Mouse (Mus musculus) stomach, postnatal 0 days (tissue): ENCODE data around the gene Vps50. TPM values are rescaled to one million over a fixed set of nuclear protein-coding genes. Genes with fewer than 3 reads are reported as not detected.
A peak's percentile ranks its signal among the peaks of the same experiment; 100 is the strongest.
"Not testable (repeated sequence)": the region's sequence is repeated elsewhere in the genome, so short reads cannot be mapped to it uniquely, and the experiment has no call there.

Experiments
- ATAC-seq: fragments of 200-750 bp; cut with Nextera tagmentation; 2 replicates; pipeline ENCODE4 v1.8.0; 2017; ENCODE audit not compliant: low FRiP score, low TSS enrichment
- DNase-seq: peaks from one replicate; pipeline ENCODE4 v3.0.0-alpha.2; 2016; ENCODE audit warnings: low spot score
- H3K27ac ChIP-seq: fragments of 300-500 bp; sonication (generic); replicated peaks from 2 replicates; pipeline ENCODE4 v1.5.1; 2014; ENCODE audit warnings: mild to moderate bottlenecking, control low read depth
- H3K27me3 ChIP-seq: fragments of 300-500 bp; sonication (generic); 2 replicates; pipeline ENCODE4 v1.6.1; 2014; ENCODE audit warnings: low read length; ENCODE audit not compliant: control insufficient read depth, insufficient read depth
- H3K36me3 ChIP-seq: fragments of 300-500 bp; sonication (generic); 2 replicates; pipeline ENCODE4 v1.6.1; 2014; ENCODE audit warnings: low read length, mixed read lengths; ENCODE audit not compliant: control insufficient read depth, insufficient read depth
- H3K4me1 ChIP-seq: fragments of 300-500 bp; sonication (generic); replicated peaks from 2 replicates; pipeline ENCODE4 v1.6.1; 2014; ENCODE audit warnings: antibody characterized with exemption; ENCODE audit not compliant: control insufficient read depth, insufficient read depth
- H3K4me2 ChIP-seq: fragments of 300-500 bp; sonication (generic); replicated peaks from 2 replicates; pipeline ENCODE4 v1.6.1; 2014; ENCODE audit warnings: low read depth, mild to moderate bottlenecking, control low read depth, moderate library complexity
- H3K4me3 ChIP-seq: fragments of 300-500 bp; sonication (generic); 2 replicates; pipeline ENCODE4 v1.5.1; 2014; ENCODE audit warnings: low read depth, low read length, control low read depth
- H3K9ac ChIP-seq: fragments of 300-500 bp; sonication (generic); 2 replicates; pipeline ENCODE4 v1.6.1; 2014; ENCODE audit warnings: mild to moderate bottlenecking, low read length, control low read depth, mixed read lengths
- H3K9me3 ChIP-seq: fragments of 300-500 bp; sonication (generic); 2 replicates; pipeline ENCODE4 v1.6.1; 2016; ENCODE audit warnings: low read length; ENCODE audit not compliant: control insufficient read depth
- CTCF ChIP-seq: IDR thresholded peaks from 2 replicates; pipeline ENCODE4 v1.5.1; 2016; ENCODE audit warnings: antibody characterized with exemption, low read depth, mild to moderate bottlenecking, moderate library complexity
- EP300 ChIP-seq: optimal IDR thresholded peaks from 2 replicates; pipeline ENCODE3; 2016; ENCODE audit warnings: antibody characterized with exemption
- WGBS: fragments of 180-500 bp; shearing (Covaris S2); extraction: QIAGEN DNeasy Blood & Tissue Kit; methylation state at CpG from one replicate; pipeline ENCODE4 v1.1.7; 2014; 5-methylcytosine and 5-hydroxymethylcytosine counted together
- polyA plus RNA-seq: library from polyadenylated mRNA; unstranded; fragments of >200 nt; fragmentation: Nextera tagmentation; extraction: Ambion mirVana; gene quantifications from 2 replicates; pipeline ENCODE4 v1.2.1, GENCODE M21; 2015

Gene Vps50
- polyA plus RNA-seq, 1 experiment from 2014 or later, result 14.4 TPM

GRCm38 (mm10) chr6:3612827-3613226 lies 114.6 kb downstream of the Vps50 start:
- H3K4me1 ChIP-seq, result no peaks in the 10 kb centered on the region
- no peak for ATAC-seq
- WGBS, result 87% methylated on average over 2 of the region's 2 CpGs

GRCm38 (mm10) chr6:3620428-3621387 lies 122.5 kb downstream of the Vps50 start:
- peak; percentile 15 for DNase-seq
- not testable (repeated sequence) for H3K27me3 ChIP-seq, H3K4me3 ChIP-seq, H3K9me3 ChIP-seq, H3K4me1 ChIP-seq, H3K27ac ChIP-seq, H3K36me3 ChIP-seq, H3K9ac ChIP-seq
- H3K4me2 ChIP-seq, result peak overlapping the region; percentile 31
- peak; percentile 61 for TF ChIP-seq CTCF
- peak; percentile 74; the same call in 1 of the 2 replicates for ATAC-seq
- 54% methylated on average over 11 of the region's 13 CpGs for WGBS

More at GRCm38 (mm10) chr6:3612827-3613226, 114.6 kb downstream of the Vps50 start:
- no peak for DNase-seq
- TF ChIP-seq EP300, result no peak
- no peak for TF ChIP-seq CTCF
- H3K9ac ChIP-seq, result no peak overlapping the region
- H3K27me3 ChIP-seq, result no peaks in the 10 kb centered on the region
- H3K27ac ChIP-seq, result no peak overlapping the region
- H3K4me3 ChIP-seq, result no peak overlapping the region
- H3K9me3 ChIP-seq, result no peaks in the 10 kb centered on the region
- no peaks in the 10 kb centered on the region for H3K36me3 ChIP-seq
- no peak overlapping the region for H3K4me2 ChIP-seq

Other genes with a start within 250 kb of the Vps50 start
- gene Samd9l, start 98.8 kb upstream of the Vps50 start, polyA plus RNA-seq, result 8.4 and 8.6 TPM in 2 replicates
- gene Hepacam2, start 84 bp upstream of the Vps50 start, polyA plus RNA-seq, result 1.3 and 1.4 TPM in 2 replicates